Mouse (Mus musculus) left cerebral cortex, adult 9 months (tissue): ENCODE measurements at regions not wholly inside any gene's neighbourhood (a gene's known extent, or its start where the extent isn't known, plus 50 kb on each side); places are given as distances from the start of the nearest gene placed in this dataset.

Experiments used
- DNase-seq, 2 experiments: peaks; one replicate each; pipeline ENCODE4 v3.0.0; 2022; ENCODE audit warnings: low spot score in 2 of 2

- no peak for DNase-seq
Observed at GRCm38 (mm10) chr2:148175251-148175927, 128.6 kb upstream of the Foxa2 start.

- DNase-seq = no peak
Observed at GRCm38 (mm10) chr2:148180245-148180644, 133.5 kb upstream of the Foxa2 start.

GRCm38 (mm10) chr2:148181518-148181917 lies 134.7 kb upstream of the Foxa2 start:
- DNase-seq = no peak

GRCm38 (mm10) chr2:148182492-148183052 lies 135.8 kb upstream of the Foxa2 start:
- DNase-seq = no peak

- no peak for DNase-seq
Observed at GRCm38 (mm10) chr2:148184801-148185212, 138.0 kb upstream of the Foxa2 start.

DNA sequence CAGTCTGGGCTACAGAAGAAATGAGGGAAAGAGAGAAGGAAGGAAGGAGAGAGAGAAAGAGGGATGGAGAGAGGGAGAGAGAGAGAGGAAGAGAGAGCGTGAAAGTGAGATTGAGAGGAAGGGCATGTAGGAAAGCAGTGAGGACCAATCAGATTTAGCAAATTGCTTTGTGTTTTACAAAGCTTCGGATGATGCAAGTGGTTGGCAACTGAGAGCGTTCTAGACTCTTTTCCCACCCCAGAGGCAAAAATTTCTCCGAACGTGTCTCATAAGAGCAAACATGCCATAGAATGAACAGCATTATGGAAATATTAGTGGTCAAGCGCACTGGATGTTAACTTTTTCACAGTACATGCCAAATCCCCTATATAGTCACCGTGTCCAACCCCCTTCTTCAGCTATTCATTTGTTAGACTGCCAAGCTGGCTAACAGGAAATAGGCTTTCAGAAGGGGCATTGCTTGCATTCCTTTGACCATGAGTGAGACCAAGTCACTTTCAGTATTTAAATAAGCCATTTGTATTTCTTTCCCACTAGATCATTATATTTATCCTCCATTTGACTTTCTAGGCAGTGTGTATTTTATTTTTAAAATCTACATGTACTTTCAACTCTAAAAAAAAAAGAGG lies 139.7 kb upstream of the Foxa2 start:
- no peak for DNase-seq

- DNase-seq = no peak
Observed at GRCm38 (mm10) chr2:148188865-148189264, 142.1 kb upstream of the Foxa2 start.

- DNase-seq = no peak
Observed at GRCm38 (mm10) chr2:148189287-148189686, 142.5 kb upstream of the Foxa2 start.

GRCm38 (mm10) chr2:148192946-148193345 lies 146.2 kb upstream of the Foxa2 start:
- DNase-seq = no peak

DNA sequence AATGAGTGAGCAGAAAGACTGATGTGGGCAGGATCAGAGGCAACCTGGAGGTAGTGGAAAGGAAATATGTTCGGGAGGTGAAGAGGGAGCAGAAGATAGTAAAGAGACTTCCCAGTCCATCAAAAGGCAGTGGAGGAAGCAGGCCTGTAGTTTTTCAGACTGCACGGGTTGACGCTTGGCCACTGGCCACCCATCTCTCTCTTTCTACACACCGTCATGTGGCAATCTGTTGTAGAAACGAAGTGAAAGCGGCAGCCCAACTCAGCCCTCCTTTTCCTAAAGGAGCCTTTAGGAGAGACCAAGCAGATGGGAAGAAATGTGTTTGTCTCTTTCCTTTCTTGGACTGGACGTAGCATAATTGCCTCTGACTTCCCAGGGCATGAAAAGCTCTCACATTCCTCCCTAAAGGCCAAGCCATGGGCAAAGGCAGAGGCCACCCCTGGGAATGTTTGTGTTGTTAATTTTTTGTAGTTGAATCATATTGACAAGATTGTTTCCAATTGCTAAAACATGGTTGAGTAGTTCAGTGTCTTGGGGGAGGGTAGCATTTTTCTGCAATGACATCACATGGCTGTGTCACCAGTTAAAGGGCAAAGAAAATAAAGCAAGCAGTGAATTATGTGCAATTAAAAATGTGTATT lies 150.7 kb upstream of the Foxa2 start:
- no peak for DNase-seq

GRCm38 (mm10) chr2:148206633-148207032 lies 159.9 kb upstream of the Foxa2 start:
- DNase-seq = peak; percentile 32 to 46

- DNase-seq = no peak
Observed at GRCm38 (mm10) chr2:148210813-148211212, 164.0 kb upstream of the Foxa2 start.

- DNase-seq = no peak
Observed at GRCm38 (mm10) chr2:148217136-148217535, 170.4 kb upstream of the Foxa2 start.

GRCm38 (mm10) chr2:148233691-148234300 lies 161.3 kb upstream of the Sstr4 start:
- DNase-seq = no peak

- no peak for DNase-seq
Observed at GRCm38 (mm10) chr2:148237121-148237520, 158.0 kb upstream of the Sstr4 start.

- no peak for DNase-seq
Observed at GRCm38 (mm10) chr2:148239046-148239445, 156.1 kb upstream of the Sstr4 start.

GRCm38 (mm10) chr2:148242242-148242641 lies 152.9 kb upstream of the Sstr4 start:
- no peak for DNase-seq

- no peak for DNase-seq
Observed at GRCm38 (mm10) chr2:148245575-148245974, 149.6 kb upstream of the Sstr4 start.

- no peak for DNase-seq
Observed at GRCm38 (mm10) chr2:148250902-148251301, 144.2 kb upstream of the Sstr4 start.

DNA sequence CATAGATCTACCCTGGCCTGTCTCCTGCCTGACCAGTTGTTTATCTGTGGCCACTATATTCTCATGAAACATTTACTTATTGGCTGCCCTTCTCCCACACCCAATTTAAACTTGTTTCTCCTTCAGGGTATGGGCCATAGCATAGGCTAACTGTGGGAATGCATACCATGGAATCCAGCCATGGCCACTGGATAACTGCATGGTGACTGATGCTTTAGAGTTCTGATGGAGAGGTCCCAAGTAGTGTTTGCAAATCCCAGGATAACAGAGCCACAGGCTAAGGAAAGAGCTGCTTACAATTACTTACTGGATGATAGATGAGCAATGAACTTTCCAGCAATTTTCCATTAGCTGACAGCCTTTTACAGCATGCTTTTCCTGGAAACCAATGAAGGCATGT lies 139.5 kb upstream of the Sstr4 start:
- no peak for DNase-seq

GRCm38 (mm10) chr2:148264111-148264730 lies 130.9 kb upstream of the Sstr4 start:
- no peak for DNase-seq

- DNase-seq = no peak
Observed at GRCm38 (mm10) chr2:148279200-148279599, 115.9 kb upstream of the Sstr4 start.
